ENCODE assay signal across 22 mouse cellular contexts in the genomic region with DNA sequence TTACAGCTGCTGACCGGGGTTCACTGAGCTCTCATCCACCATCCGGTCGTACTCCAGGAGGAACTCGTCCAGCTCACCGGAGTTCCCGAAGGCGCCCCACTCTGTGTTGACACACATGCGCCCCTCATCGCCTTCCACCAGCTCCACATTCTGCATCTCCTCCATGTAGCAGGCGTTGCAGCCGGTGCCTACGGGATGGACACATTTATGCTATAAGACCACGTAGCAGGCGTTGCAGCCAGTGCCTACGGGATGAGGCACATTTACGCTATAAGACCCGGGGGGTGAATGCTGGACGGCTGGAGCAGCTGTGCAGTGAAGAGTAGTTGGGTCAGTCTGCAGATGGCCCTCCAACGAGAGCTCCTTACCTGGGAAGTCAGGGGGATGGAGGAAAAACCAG. TPM values are rescaled to one million over a fixed set of nuclear protein-coding genes. Genes with fewer than 3 reads are reported as not detected.
"Had no signal": no experiment of that assay in that cellular context is flagged by ENCODE, and none has a peak within 500 bp of the region (broad histone marks: within the 10 kb centered on the region; RNA-seq: fewer than 3 reads in every experiment).

No protein-coding gene starts in this region.

- H3K4me2 ChIP-seq: kidney, embryonic 15.5 days; liver, embryonic 13.5 days; midbrain, embryonic 12.5 days had no signal

- H3K27ac ChIP-seq: kidney, embryonic 15.5 days; liver, embryonic 13.5 days; midbrain, embryonic 12.5 days had no signal

- ATAC-seq: midbrain, embryonic 16.5 days had no signal

- H3K9me3 ChIP-seq: kidney, embryonic 15.5 days; liver, embryonic 13.5 days; midbrain, embryonic 12.5 days had no signal

- H3K9ac ChIP-seq: kidney, embryonic 15.5 days; liver, embryonic 13.5 days; midbrain, embryonic 12.5 days had no signal

- H3K36me3 ChIP-seq: kidney, embryonic 15.5 days; liver, embryonic 13.5 days; midbrain, embryonic 12.5 days had no signal

- H3K4me3 ChIP-seq: kidney, embryonic 15.5 days; liver, embryonic 13.5 days; midbrain, embryonic 12.5 days; myocyte had no signal

- DNase-seq: kidney, adult 8-10 months; kidney, postnatal 10 days; kidney, postnatal 36 days; left cerebral cortex, postnatal 4 days; liver, embryonic 13.5 days; lung, adult 2 months; lung, postnatal 14 days; lung, postnatal 4 days; thymus, adult 18-20 months; thymus, postnatal 36 days had no signal

RNA-seq across cellular contexts. Expression of a gene that starts 5.8 kb away (rescaled TPM):
- total RNA-seq: layer of hippocampus, adult 8-10 months; layer of hippocampus, postnatal 14 days; left cerebral cortex, adult 8-10 months; left cerebral cortex, postnatal 14 days; left cerebral cortex, postnatal 4 days; megakaryocyte progenitor cell, adult 5-6 weeks; megakaryocyte-erythroid progenitor cell, adult 5-6 weeks; monocyte, adult 5-6 weeks; neutrophil, adult 5-6 weeks had no signal
- polyA plus RNA-seq: midbrain, embryonic 16.5 days; myocyte had no signal

RNA-seq across cellular contexts. Expression of a gene that starts 42.6 kb away (rescaled TPM):
- total RNA-seq: megakaryocyte progenitor cell, adult 5-6 weeks; megakaryocyte-erythroid progenitor cell, adult 5-6 weeks; monocyte, adult 5-6 weeks; neutrophil, adult 5-6 weeks had no signal

RNA-seq across cellular contexts. Expression of a gene that starts 45.5 kb away (rescaled TPM):
- total RNA-seq: megakaryocyte progenitor cell, adult 5-6 weeks; megakaryocyte-erythroid progenitor cell, adult 5-6 weeks; monocyte, adult 5-6 weeks had no signal
